Mouse (Mus musculus) thymus, adult 2 months (tissue): ENCODE measurements around the gene Edar.

Experiments used
- CTCF ChIP-seq: fragments of 200-500 bp; IDR thresholded peaks from 2 replicates; pipeline ENCODE4 v1.5.1; 2012; ENCODE audit warnings: mild to moderate bottlenecking, control low read depth, low read length, moderate library complexity, borderline replicate concordance; ENCODE audit not compliant: control insufficient read depth, poor library complexity, insufficient read depth; ENCODE audit errors: extremely low read depth
- POLR2A ChIP-seq: fragments of 200-500 bp; IDR thresholded peaks from 2 replicates; pipeline ENCODE4 v1.6.1; 2012; ENCODE audit warnings: mild to moderate bottlenecking, low read length, control low read depth, moderate library complexity; ENCODE audit not compliant: control insufficient read depth, poor library complexity, insufficient read depth; ENCODE audit errors: extremely low read depth

GRCm38 (mm10) chr10:58713855-58714788 is 38.7 kb upstream of the Edar start:
- TF ChIP-seq CTCF (no peak), POLR2A (no peak)
